Mouse (Mus musculus): ENCODE results near the gene Adam19. TPM values are rescaled to one million over a fixed set of nuclear protein-coding genes. Genes with fewer than 3 reads are reported as not detected.

The Adam19 gene
- polyA plus RNA-seq, 1 experiment: 17.6 TPM

DNA sequence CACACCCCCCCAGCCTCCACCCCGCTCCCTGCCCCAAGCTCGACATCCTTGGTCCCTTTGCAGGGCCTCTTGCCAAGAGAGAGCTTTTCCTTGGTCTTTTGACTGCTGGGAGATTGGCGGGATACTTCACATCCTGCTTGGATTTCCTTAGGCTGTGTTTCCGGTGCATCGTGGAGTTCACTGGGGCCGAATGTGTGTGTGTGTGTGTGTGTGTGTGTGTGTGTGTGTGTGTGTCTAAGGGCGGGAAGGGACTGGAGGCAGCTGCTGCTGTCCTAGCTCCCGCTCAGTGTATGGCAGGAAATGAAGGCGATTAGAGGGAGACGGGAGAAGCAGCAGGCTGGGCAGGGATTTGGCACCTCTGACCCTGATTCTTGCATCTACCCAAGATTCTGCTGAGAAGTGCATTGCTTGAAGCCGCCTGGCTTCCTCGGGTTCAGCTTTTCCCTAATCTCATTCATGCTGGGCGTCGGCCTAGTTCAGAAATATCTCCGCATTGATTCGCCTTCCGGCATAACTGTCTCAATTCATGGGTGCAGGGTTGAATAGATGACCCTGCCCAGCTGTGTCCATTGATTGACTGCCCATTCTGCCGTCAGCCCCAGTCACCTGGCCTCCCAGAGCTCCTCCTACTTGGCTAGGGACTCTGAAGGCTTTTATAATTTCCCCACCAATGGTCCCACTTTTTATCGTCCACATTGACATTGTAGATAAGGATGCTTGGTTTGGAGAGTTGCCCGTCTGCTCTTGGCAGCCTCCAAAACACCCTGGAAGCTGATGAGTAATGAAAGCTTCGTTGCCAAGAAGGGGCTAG is 9.6 kb downstream of the Adam19 start:
- no peak overlapping the region for H3K4me3 ChIP-seq (replicated peaks; ENCODE audit: control insufficient read depth, low read depth, low read length)
- peaks cover 4% of the 10 kb centered on the region for H3K4me1 ChIP-seq (ENCODE audit: control insufficient read depth, insufficient read depth, low read length)
- no peak overlapping the region for H3K27ac ChIP-seq (ENCODE audit: control insufficient read depth, insufficient read depth, low read depth, low read length, poor library complexity)
- 60% methylated on average over 21 of the region's 21 CpGs for WGBS
- TF ChIP-seq POLR2A (IDR thresholded peaks at IDR 0.05; ENCODE audit: borderline replicate concordance, control insufficient read depth, low read depth, low read length) (no peak), CTCF (IDR thresholded peaks at IDR 0.05; ENCODE audit: control insufficient read depth, insufficient read depth, low read length) (no peak)

DNA sequence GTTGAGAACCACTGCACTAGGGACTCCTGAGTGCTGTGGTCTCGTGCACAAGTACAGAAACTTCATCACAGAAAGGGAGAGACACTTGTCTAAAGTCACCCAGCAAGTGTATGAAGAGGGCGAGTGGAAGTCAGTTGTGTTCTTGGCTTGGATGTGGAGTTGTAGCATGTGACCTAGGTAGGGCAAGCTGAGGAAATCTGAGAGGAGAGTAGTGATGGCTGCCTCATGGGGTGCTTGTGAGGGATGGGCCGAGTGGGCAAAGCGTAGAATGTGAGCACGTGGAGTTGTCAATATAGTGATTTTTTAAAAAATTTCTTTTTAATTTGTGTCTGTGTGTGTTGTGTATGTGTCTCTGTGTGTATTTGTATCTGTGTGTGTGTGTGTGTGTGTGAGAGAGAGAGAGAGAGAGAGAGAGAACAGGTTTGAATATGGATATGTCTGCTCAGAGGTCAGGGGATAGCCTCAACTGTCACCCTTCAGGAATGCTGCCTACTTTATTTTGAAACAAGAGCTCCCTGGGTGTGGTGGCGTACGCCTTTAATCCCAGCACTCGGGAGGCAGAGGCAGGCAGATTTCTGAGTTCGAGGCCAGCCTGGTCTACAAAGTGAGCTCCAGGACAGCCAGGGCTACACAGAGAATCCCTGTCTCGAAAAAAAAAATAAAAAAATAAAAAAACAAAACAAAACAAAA is 11.7 kb downstream of the Adam19 start:
- TF ChIP-seq CTCF (IDR thresholded peaks at IDR 0.05; ENCODE audit: control insufficient read depth, insufficient read depth, low read length): no peak
- no peak for TF ChIP-seq POLR2A (IDR thresholded peaks at IDR 0.05; ENCODE audit: borderline replicate concordance, control insufficient read depth, low read depth, low read length)
- H3K4me1 ChIP-seq (ENCODE audit: control insufficient read depth, insufficient read depth, low read length): no peaks in the 10 kb centered on the region; the same call in 1 of the 2 replicates
- WGBS: 76% methylated on average over 10 of the region's 10 CpGs
- H3K27ac ChIP-seq (ENCODE audit: control insufficient read depth, insufficient read depth, low read depth, low read length, poor library complexity): no peak overlapping the region
- no peak overlapping the region for H3K4me3 ChIP-seq (replicated peaks; ENCODE audit: control insufficient read depth, low read depth, low read length)

DNA sequence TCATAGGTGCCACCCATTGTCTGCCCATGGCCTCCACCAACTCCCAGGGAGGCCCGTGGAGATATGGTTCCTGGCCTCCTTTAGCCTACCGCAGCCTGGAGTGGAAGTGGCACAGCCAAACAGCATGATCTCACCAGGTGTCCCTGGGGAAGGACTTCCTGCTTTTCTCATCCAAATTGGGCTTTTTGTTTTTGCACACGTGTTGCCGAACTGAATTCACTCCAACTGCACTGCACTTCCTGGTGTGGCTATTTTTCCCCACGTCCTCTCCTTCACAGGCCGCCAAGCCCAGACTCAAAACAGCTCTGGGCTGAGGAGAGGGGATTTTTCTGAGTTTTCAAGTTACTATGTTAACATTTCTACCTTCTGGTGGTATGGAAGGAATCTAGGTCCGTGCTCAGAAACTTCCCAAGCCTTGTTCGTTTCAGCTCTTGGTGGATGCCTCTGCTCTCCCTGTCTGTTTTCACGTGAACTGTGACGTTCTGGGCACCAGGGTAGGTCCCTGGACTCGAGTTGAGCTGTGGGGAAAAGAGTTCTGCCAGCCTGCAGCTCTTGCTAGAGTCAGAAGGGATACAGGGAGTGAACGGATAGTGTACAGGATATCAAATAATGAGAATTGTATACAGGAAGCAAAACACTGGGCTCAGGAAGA is 13.1 kb downstream of the Adam19 start:
- 0 out of 2 replicates have a peak overlapping the region, but pooled peaks have one; percentile 19 for H3K27ac ChIP-seq (ENCODE audit: control insufficient read depth, insufficient read depth, low read depth, low read length, poor library complexity)
- TF ChIP-seq CTCF (IDR thresholded peaks at IDR 0.05; ENCODE audit: control insufficient read depth, insufficient read depth, low read length): no peak
- TF ChIP-seq POLR2A (IDR thresholded peaks at IDR 0.05; ENCODE audit: borderline replicate concordance, control insufficient read depth, low read depth, low read length): no peak
- 45% methylated on average over 12 of the region's 12 CpGs for WGBS
- no peak overlapping the region for H3K4me3 ChIP-seq (replicated peaks; ENCODE audit: control insufficient read depth, low read depth, low read length)
- H3K4me1 ChIP-seq (ENCODE audit: control insufficient read depth, insufficient read depth, low read length): no peaks in the 10 kb centered on the region; the same call in 1 of the 2 replicates

DNA sequence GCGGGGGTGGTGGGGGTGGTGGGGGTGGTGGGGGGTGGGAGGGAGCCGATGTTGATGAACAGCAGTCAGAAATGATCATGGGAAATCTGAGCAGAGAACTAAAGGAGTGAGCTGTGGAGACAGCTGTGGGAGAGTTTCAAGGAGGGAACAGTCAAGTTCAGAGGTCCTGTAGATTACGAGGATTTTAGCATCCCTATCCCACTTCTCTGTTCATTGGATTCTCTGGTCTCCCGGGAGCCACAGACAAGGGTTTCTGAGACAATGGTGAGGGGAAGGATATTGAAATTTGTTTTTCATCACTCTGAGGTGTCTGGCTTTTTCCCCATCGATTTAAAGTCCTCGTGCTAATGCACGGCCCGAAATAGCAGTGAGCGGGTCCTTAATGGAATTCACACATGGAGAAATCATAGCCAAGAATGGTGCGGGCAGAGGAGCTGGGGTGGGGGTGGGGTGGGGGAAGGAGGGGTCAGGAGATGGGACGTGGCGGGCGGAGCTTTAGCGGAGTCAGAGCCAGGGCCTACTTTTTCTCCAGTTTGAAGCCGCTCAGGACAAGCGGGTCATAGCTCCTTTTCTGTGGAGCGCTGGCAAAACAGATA is 13.7 kb downstream of the Adam19 start:
- H3K27ac ChIP-seq (ENCODE audit: control insufficient read depth, insufficient read depth, low read depth, low read length, poor library complexity): no peak overlapping the region
- 80% methylated on average over 17 of the region's 17 CpGs for WGBS
- no peaks in the 10 kb centered on the region; the same call in 1 of the 2 replicates for H3K4me1 ChIP-seq (ENCODE audit: control insufficient read depth, insufficient read depth, low read length)
- no peak overlapping the region for H3K4me3 ChIP-seq (replicated peaks; ENCODE audit: control insufficient read depth, low read depth, low read length)
- no peak for TF ChIP-seq CTCF (IDR thresholded peaks at IDR 0.05; ENCODE audit: control insufficient read depth, insufficient read depth, low read length)
- no peak for TF ChIP-seq POLR2A (IDR thresholded peaks at IDR 0.05; ENCODE audit: borderline replicate concordance, control insufficient read depth, low read depth, low read length)

DNA sequence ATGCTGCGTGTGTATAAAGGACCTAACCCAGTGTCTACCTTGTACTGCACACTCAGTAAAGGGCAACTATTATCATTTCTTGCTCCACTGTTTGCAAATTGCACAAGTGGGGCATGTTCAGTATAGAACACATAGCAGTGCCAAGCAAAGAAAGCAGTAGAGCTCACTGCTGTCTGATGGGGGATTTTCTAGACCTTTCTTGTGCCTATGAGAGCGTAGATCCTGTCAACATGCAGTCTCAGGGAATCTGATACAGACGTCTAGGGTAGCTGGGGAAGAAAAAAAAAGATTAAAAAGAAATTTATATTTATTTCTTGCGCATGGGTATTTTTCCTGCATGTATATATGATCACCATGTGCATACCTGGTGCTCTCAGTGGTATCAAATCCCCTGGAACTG is 14.4 kb downstream of the Adam19 start:
- TF ChIP-seq POLR2A (IDR thresholded peaks at IDR 0.05; ENCODE audit: borderline replicate concordance, control insufficient read depth, low read depth, low read length) (no peak), CTCF (IDR thresholded peaks at IDR 0.05; ENCODE audit: control insufficient read depth, insufficient read depth, low read length) (no peak)
- H3K4me3 ChIP-seq (replicated peaks; ENCODE audit: control insufficient read depth, low read depth, low read length): no peak overlapping the region
- no peak overlapping the region for H3K27ac ChIP-seq (ENCODE audit: control insufficient read depth, insufficient read depth, low read depth, low read length, poor library complexity)
- 82% methylated on average over 4 of the region's 4 CpGs for WGBS
- no peaks in the 10 kb centered on the region; the same call in 1 of the 2 replicates for H3K4me1 ChIP-seq (ENCODE audit: control insufficient read depth, insufficient read depth, low read length)

DNA sequence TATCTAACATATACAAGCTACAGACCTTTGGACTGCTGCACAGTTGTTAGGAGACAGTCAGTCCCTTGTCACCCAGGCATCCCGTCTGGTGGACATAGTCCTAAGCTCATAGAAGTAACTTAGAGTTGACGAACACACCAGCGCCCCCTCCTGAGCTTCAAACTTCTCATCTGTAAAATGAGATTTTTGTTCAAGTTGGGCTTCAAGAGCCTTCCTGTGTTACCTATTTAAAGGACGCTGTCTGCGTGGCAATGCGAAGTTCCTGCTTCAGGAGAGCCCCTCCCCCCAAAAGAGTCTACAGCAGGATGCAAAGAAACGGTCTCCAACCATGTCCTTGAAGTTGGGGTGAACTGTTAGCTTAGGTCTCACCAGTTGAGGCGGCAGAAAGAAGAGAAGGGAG is 15.0 kb downstream of the Adam19 start:
- Histone ChIP-seq H3K4me1 (ENCODE audit: control insufficient read depth, insufficient read depth, low read length) (peaks cover 2% of the 10 kb centered on the region; the same call in 1 of the 2 replicates), H3K27ac (ENCODE audit: control insufficient read depth, insufficient read depth, low read depth, low read length, poor library complexity) (no peak overlapping the region), H3K4me3 (replicated peaks; ENCODE audit: control insufficient read depth, low read depth, low read length) (no peak overlapping the region)
- TF ChIP-seq POLR2A (IDR thresholded peaks at IDR 0.05; ENCODE audit: borderline replicate concordance, control insufficient read depth, low read depth, low read length) (no peak), CTCF (IDR thresholded peaks at IDR 0.05; ENCODE audit: control insufficient read depth, insufficient read depth, low read length) (no peak)
- 54% methylated on average over 8 of the region's 8 CpGs for WGBS

DNA sequence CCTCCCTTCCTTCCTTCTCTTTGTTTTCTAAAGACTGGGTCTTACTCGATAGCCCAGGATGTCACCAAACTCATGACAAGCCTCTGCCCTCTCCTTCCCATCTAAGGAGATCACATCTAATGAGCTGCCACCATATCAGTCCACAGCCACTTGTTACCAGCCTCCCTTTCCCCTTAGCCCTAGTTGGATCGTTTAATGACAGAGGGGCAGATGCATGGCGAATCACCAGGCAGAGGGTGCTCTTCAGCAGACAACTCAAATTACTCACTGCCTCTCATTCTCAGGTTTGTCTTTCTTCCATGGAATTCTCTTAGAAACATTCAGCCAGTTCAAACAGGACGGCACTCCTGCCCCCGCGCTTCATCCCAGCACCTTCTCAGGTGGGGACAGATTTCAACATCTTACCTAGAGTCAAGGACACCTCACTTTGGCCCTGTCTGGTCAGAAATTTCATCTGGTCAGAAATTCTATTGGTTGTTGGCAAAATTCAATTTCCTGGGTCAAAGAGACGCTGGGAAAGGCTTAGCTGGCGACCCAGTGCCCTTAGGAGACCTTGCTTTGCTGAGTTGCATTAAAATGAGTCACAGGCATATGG is 16.8 kb downstream of the Adam19 start:
- WGBS: 73% methylated on average over 8 of the region's 8 CpGs
- Histone ChIP-seq H3K4me1 (ENCODE audit: control insufficient read depth, insufficient read depth, low read length) (peaks cover 2% of the 10 kb centered on the region; the same call in 1 of the 2 replicates), H3K27ac (ENCODE audit: control insufficient read depth, insufficient read depth, low read depth, low read length, poor library complexity) (no peak overlapping the region), H3K4me3 (replicated peaks; ENCODE audit: control insufficient read depth, low read depth, low read length) (no peak overlapping the region)
- TF ChIP-seq CTCF (IDR thresholded peaks at IDR 0.05; ENCODE audit: control insufficient read depth, insufficient read depth, low read length): no peak
